In genomic region chr14:31385977-31386697, GRCm38 (mm10) we compare ENCODE assay signal across 7 mouse cellular contexts. TPM values are rescaled to one million over a fixed set of nuclear protein-coding genes. Genes with fewer than 3 reads are reported as not detected.
DNase-seq lines count a peak whose midpoint lies in the region; ATAC-seq and TF ChIP-seq lines count a peak whose summit lies in the region.

No protein-coding gene starts in this region.

- H3K4me3 ChIP-seq in ES-E14 (ENCODE audit: insufficient read depth in 1 of 2, low read depth in 1 of 2, low read length in 2 of 2, poor library complexity in 1 of 2, severe bottlenecking in 1 of 2): no peak overlapping the region
- no peak overlapping the region for H3K4me3 ChIP-seq in heart, postnatal 0 days (ENCODE audit: low read depth, low read length)
- H3K4me3 ChIP-seq in spleen, adult 2 months (ENCODE audit: extremely low read depth, insufficient read depth, insufficient read length): no peak overlapping the region

- peak; percentile 16; the same call in 1 of the 2 replicates for TF ChIP-seq EP300 in heart, postnatal 0 days (IDR thresholded peaks at IDR 0.05; ENCODE audit: low read depth)

- peak; percentile 22 for DNase-seq in ES-E14 (ENCODE audit: low read depth, low spot score)
- peak; percentile 84 for DNase-seq in adrenal gland, adult 8-10 months
- peak; percentile 54 for DNase-seq in embryo, embryonic 11.5 days (ENCODE audit: low read depth, low spot score)
- peak; percentile 96 for DNase-seq in heart, postnatal 0 days (ENCODE audit: low spot score)
- DNase-seq in layer of hippocampus, postnatal 10 days (ENCODE audit: low spot score in 2 of 2): peak; percentile 69 to 78
- peak in 1 of 2 experiments; percentile 80 for DNase-seq in spleen, adult 2 months (ENCODE audit: low read depth in 1 of 2, low spot score in 2 of 2)

- peak; percentile 85 for ATAC-seq in heart, postnatal 0 days (ENCODE audit: insufficient read depth, low read depth)
- ATAC-seq in megakaryocyte, adult 5-6 weeks (ENCODE audit: poor library complexity, severe bottlenecking): peak; percentile 74

- no peaks in the 10 kb centered on the region for H3K27me3 ChIP-seq in heart, postnatal 0 days (ENCODE audit: control insufficient read depth, insufficient read depth, low read length)
- no peaks in the 10 kb centered on the region for H3K27me3 ChIP-seq in spleen, adult 2 months (ENCODE audit: control insufficient read depth, insufficient read depth, low read length)

- peaks cover 0 to 3% of the 10 kb centered on the region in 2 experiments; a peak in 1 of 4 replicates for H3K4me1 ChIP-seq in ES-E14 (ENCODE audit: control insufficient read depth in 2 of 2, insufficient read depth in 2 of 2, low read length in 2 of 2, poor library complexity in 1 of 2)
- peaks cover 22% of the 10 kb centered on the region for H3K4me1 ChIP-seq in heart, postnatal 0 days (ENCODE audit: control insufficient read depth, insufficient read depth)
- peaks cover 18% of the 10 kb centered on the region; the same call in 1 of the 2 replicates for H3K4me1 ChIP-seq in spleen, adult 2 months (ENCODE audit: control insufficient read depth, insufficient read depth, insufficient read length)

- TF ChIP-seq POLR2A in spleen, adult 2 months (IDR thresholded peaks at IDR 0.05; ENCODE audit: low read depth, low read length): no peak

- no peak overlapping the region for H3K27ac ChIP-seq in ES-E14 (ENCODE audit: insufficient read depth, low read depth, low read length, poor library complexity, severe bottlenecking)
- peak overlapping the region; percentile 56 for H3K27ac ChIP-seq in heart, postnatal 0 days (ENCODE audit: low read depth)
- H3K27ac ChIP-seq in spleen, adult 2 months (ENCODE audit: insufficient read depth, low read length): peak overlapping the region; percentile 17; the same call in 1 of the 2 replicates

- WGBS in heart, postnatal 0 days: 25% methylated on average over 13 of the region's 13 CpGs
- WGBS in spleen, adult 2 months: 53% methylated on average over 13 of the region's 13 CpGs

- H3K9me3 ChIP-seq in ES-E14 (ENCODE audit: control insufficient read depth, insufficient read depth, low read depth, low read length): no peaks in the 10 kb centered on the region
- H3K9me3 ChIP-seq in heart, postnatal 0 days (replicated peaks; ENCODE audit: control insufficient read depth, low read length): no peaks in the 10 kb centered on the region

- TF ChIP-seq CTCF in heart, postnatal 0 days (IDR thresholded peaks at IDR 0.05; ENCODE audit: low read depth): peak; percentile 97
- TF ChIP-seq CTCF in spleen, adult 2 months (IDR thresholded peaks at IDR 0.05; ENCODE audit: extremely low read depth, insufficient read depth, insufficient read length, insufficient replicate concordance): peak; percentile 88

- H3K9ac ChIP-seq in ES-E14 (ENCODE audit: insufficient read depth, low read depth, low read length, poor library complexity, severe bottlenecking): no peak overlapping the region
- no peak overlapping the region for H3K9ac ChIP-seq in heart, postnatal 0 days (replicated peaks; ENCODE audit: low read depth, low read length)

- in situ Hi-C loops in ES-E14 (cut with MboI; ENCODE audit: low sequenced_read_pairs in 2 of 2, unreplicated experiment in 2 of 2): no loop called here

- H3K36me3 ChIP-seq in ES-E14 (ENCODE audit: control insufficient read depth, insufficient read depth, low read length, poor library complexity, severe bottlenecking): no peaks in the 10 kb centered on the region
- H3K36me3 ChIP-seq in heart, postnatal 0 days (replicated peaks; ENCODE audit: control insufficient read depth, insufficient read depth, low read length): peaks cover 5% of the 10 kb centered on the region
- H3K36me3 ChIP-seq in spleen, adult 2 months (ENCODE audit: control insufficient read depth, insufficient read depth, low read length): peaks cover 10% of the 10 kb centered on the region

- H3K4me2 ChIP-seq in heart, postnatal 0 days (ENCODE audit: low read depth, low read length): no peak overlapping the region

TF ChIP-seq in ES-E14, 5 proteins besides CTCF, POLR2A, EP300 and RAD21:
- TF ChIP-seq MAFK (IDR thresholded peaks at IDR 0.05; ENCODE audit: insufficient read depth, low read depth, low read length) (no peak), ZC3H11A (IDR thresholded peaks at IDR 0.05; ENCODE audit: borderline replicate concordance, low read depth, low read length) (no peak), HCFC1 (IDR thresholded peaks at IDR 0.05; ENCODE audit: borderline replicate concordance, insufficient read depth, low read length) (no peak), ZNF384 (IDR thresholded peaks at IDR 0.05; ENCODE audit: low read depth, low read length) (no peak), CHD2 (IDR thresholded peaks at IDR 0.05; ENCODE audit: low read depth, low read length) (no peak)

RNA-seq across cellular contexts. Expression of gene Capn7, which starts 49.7 kb away (rescaled TPM):
- total RNA-seq in ES-E14 (2012; rRNA removed): 16.5 and 23.7 TPM in 2 replicates
- total RNA-seq in adrenal gland, adult 8-10 months (2022): 10 to 100 TPM; 42.7 to 51.4 (median 48.7) TPM
- 34.0 and 51.2 TPM in 2 replicates for total RNA-seq in heart, postnatal 0 days (2014; rRNA removed; ENCODE audit: low replicate concordance)
- 32.3 and 33.8 TPM in 2 replicates for polyA plus RNA-seq in heart, postnatal 0 days (2015; fragmentation: Nextera tagmentation; extraction: Ambion mirVana)
- 10 to 100 TPM; 39.9 to 41.5 TPM for total RNA-seq in layer of hippocampus, postnatal 10 days (2021)
- total RNA-seq in megakaryocyte, adult 5-6 weeks (2015): 45.3 and 48.0 TPM in 2 replicates
- 51.3 and 56.5 TPM in 2 replicates for total RNA-seq in megakaryocyte, adult 5-6 weeks (2017)
- 7.8 and 9.0 TPM in 2 replicates for polyA plus RNA-seq in spleen, adult 2 months (2012; rRNA removed)

RNA-seq across cellular contexts. Expression of gene Sh3bp5, which starts 49.7 kb away (rescaled TPM):
- total RNA-seq in ES-E14 (2012; rRNA removed): 2.7 and 4.6 TPM in 2 replicates
- total RNA-seq in adrenal gland, adult 8-10 months (2022): 100 to 1,000 TPM; 112 to 172 (median 115) TPM
- 10.2 and 14.2 TPM in 2 replicates for total RNA-seq in heart, postnatal 0 days (2014; rRNA removed; ENCODE audit: low replicate concordance)
- 37.6 and 43.4 TPM in 2 replicates for polyA plus RNA-seq in heart, postnatal 0 days (2015; fragmentation: Nextera tagmentation; extraction: Ambion mirVana)
- total RNA-seq in layer of hippocampus, postnatal 10 days (2021): 100 to 1,000 TPM; 120 to 125 TPM
- total RNA-seq in megakaryocyte, adult 5-6 weeks (2015): 52.3 and 52.8 TPM in 2 replicates
- total RNA-seq in megakaryocyte, adult 5-6 weeks (2017): 26.4 and 36.1 TPM in 2 replicates
- polyA plus RNA-seq in spleen, adult 2 months (2012; rRNA removed): 36.0 and 43.0 TPM in 2 replicates
